Mouse (Mus musculus) intestine, embryonic 14.5 days (tissue): ENCODE data around the gene Pin1rt1. TPM values are rescaled to one million over a fixed set of nuclear protein-coding genes. Genes with fewer than 3 reads are reported as not detected.
A peak's percentile ranks its signal among the peaks of the same experiment; 100 is the strongest.

Experiments used
- ATAC-seq: fragments of 200-750 bp; cut with Nextera tagmentation; replicated peaks from 2 replicates; pipeline ENCODE4 v1.8.0; 2017; ENCODE audit warnings: low read depth, moderate number of reproducible peaks, moderate TSS enrichment, moderate library complexity; ENCODE audit not compliant: low FRiP score, low TSS enrichment
- DNase-seq: peaks from one replicate; pipeline ENCODE4 v3.0.0-alpha.2; 2018; ENCODE audit warnings: low spot score
- H3K27ac ChIP-seq: fragments of 300-500 bp; sonication (generic); 2 replicates; pipeline ENCODE4 v1.5.1; 2014; ENCODE audit warnings: low read depth, mild to moderate bottlenecking, control low read depth
- H3K27me3 ChIP-seq: fragments of 300-500 bp; sonication (generic); replicated peaks from 2 replicates; pipeline ENCODE4 v1.6.1; 2014; ENCODE audit warnings: low read length, control low read depth; ENCODE audit not compliant: control insufficient read depth, insufficient read depth
- H3K36me3 ChIP-seq: fragments of 300-500 bp; sonication (generic); 2 replicates; pipeline ENCODE4 v1.6.1; 2014; ENCODE audit warnings: low read length, control low read depth; ENCODE audit not compliant: control insufficient read depth, insufficient read depth
- H3K4me1 ChIP-seq: fragments of 300-500 bp; sonication (generic); replicated peaks from 2 replicates; pipeline ENCODE4 v1.6.1; 2014; ENCODE audit warnings: low read length, control low read depth, mixed read lengths; ENCODE audit not compliant: control insufficient read depth, insufficient read depth
- H3K4me2 ChIP-seq: fragments of 300-500 bp; sonication (generic); 2 replicates; pipeline ENCODE4 v1.6.1; 2014; ENCODE audit warnings: low read length
- H3K4me3 ChIP-seq: fragments of 300-500 bp; sonication (generic); 2 replicates; pipeline ENCODE4 v1.5.1; 2014; ENCODE audit warnings: low read depth, low read length, control low read depth, mixed read lengths
- H3K9ac ChIP-seq: fragments of 300-500 bp; sonication (generic); 2 replicates; pipeline ENCODE4 v1.6.1; 2014; ENCODE audit warnings: mild to moderate bottlenecking, low read length
- H3K9me3 ChIP-seq: fragments of 300-500 bp; sonication (generic); 2 replicates; pipeline ENCODE4 v1.6.1; 2016; ENCODE audit warnings: low read length, control low read depth; ENCODE audit not compliant: control insufficient read depth
- WGBS: fragments of 180-500 bp; shearing (Covaris S2); extraction: QIAGEN DNeasy Blood & Tissue Kit; methylation state at CpG from one replicate; pipeline ENCODE4 v1.1.7; 2014; 5-methylcytosine and 5-hydroxymethylcytosine counted together
- polyA plus RNA-seq: library from polyadenylated mRNA; unstranded; fragments of >200 nt; fragmentation: Nextera tagmentation; extraction: Ambion mirVana; gene quantifications from 2 replicates; pipeline ENCODE4 v1.2.1, GENCODE M21; 2014

The Pin1rt1 gene
- polyA plus RNA-seq, result 0.15 and 0.20 TPM in 2 replicates

DNA sequence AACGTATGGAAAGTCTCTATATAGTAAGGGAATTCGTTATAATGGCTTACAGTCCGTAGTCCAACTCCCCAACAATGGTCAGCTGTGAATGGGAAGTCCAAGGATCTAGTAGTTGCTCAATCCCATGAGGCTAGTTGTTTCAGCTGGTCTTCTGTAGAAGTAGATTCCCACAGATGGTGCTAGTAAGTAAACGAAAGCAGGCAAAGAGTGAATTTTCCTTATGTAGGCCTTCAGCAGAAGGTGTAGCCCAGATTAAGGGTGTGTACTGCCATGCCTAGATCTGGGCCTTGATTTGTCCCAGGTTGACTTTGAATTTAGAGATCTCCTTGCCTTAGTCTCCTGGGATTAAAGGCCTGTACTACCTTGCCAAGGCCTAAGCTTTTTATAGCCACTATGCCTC lies at the start of gene Pin1rt1:
TSS of gene Pin1rt1 (minus strand) at position 101 of the 400 bp plus-strand sequence.
- Histone ChIP-seq H3K9me3 (no peaks in the 10 kb centered on the region), H3K4me2 (no peak within 1 kb of the TSS), H3K4me1 (peaks cover 1% of the 10 kb centered on the region; the same call in 1 of the 2 replicates), H3K27me3 (no peaks in the 10 kb centered on the region), H3K27ac (no peak within 1 kb of the TSS), H3K36me3 (no peaks in the 10 kb centered on the region), H3K4me3 (no peak within 1 kb of the TSS), H3K9ac (no peak within 1 kb of the TSS)
- ATAC-seq (no peak), DNase-seq (no peak)
- WGBS, result 86% methylated on average over 4 of the region's 4 CpGs

DNA sequence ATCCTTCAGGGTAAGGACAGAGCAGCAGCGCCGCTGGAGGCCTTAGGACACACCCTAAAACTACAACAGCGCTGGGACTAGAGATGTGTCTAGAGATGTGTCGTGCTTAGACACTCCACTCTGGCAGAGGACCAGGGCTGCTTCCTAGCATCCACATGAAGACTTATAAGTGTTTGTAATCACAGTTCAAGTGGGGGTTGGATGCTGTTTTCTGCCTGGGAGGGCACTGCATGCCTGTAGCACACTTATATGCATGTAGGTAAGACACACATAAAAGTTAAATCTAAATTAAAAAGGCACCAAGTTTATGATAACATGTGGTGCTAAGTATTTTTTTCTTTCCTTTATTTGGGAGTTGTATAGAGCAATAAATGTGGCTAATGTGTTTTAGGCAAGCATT lies 47.8 kb upstream of the Pin1rt1 start:
- DNase-seq (no peak), ATAC-seq (no peak)
- Histone ChIP-seq H3K9me3 (no peaks in the 10 kb centered on the region), H3K4me2 (no peak overlapping the region), H3K4me3 (no peak overlapping the region), H3K9ac (no peak overlapping the region), H3K36me3 (peaks cover 46% of the 10 kb centered on the region), H3K27ac (no peak overlapping the region), H3K27me3 (no peaks in the 10 kb centered on the region), H3K4me1 (no peaks in the 10 kb centered on the region)
- WGBS, result 88% methylated on average over 4 of the region's 4 CpGs

DNA sequence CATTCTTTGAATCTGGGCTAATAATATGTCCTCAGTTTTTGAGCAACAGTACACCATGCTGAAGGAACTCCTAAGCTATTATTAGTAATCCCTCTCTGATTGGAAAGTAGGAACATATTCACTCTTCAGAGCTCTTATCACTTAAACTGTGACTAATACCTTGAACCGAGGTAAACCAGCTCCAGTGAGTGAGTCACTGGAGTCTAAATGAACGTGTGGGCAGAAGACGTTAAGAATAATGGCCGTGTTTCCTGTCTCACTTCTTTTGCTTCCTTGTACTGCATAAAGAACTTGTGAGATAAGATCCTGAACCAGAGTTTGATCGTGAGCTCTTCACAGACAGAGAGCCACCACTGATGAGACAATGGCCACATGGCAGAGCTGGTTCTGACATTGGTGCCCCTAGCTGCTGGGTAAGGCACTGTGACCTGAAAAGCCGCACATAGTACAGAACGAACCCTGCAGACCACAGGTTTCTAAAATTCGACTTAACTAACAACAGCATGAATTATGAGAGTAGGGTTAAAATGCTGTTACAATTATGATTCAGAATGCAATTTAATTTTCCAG lies 47.0 kb upstream of the Pin1rt1 start:
- ATAC-seq (no peak; the same call in 1 of the 2 replicates), DNase-seq (no peak)
- Histone ChIP-seq H3K4me1 (no peaks in the 10 kb centered on the region), H3K27ac (no peak overlapping the region), H3K4me3 (no peak overlapping the region), H3K9me3 (no peaks in the 10 kb centered on the region), H3K36me3 (peaks cover 42% of the 10 kb centered on the region), H3K4me2 (no peak overlapping the region), H3K27me3 (no peaks in the 10 kb centered on the region), H3K9ac (no peak overlapping the region)
- WGBS, result 75% methylated on average over 8 of the region's 8 CpGs

DNA sequence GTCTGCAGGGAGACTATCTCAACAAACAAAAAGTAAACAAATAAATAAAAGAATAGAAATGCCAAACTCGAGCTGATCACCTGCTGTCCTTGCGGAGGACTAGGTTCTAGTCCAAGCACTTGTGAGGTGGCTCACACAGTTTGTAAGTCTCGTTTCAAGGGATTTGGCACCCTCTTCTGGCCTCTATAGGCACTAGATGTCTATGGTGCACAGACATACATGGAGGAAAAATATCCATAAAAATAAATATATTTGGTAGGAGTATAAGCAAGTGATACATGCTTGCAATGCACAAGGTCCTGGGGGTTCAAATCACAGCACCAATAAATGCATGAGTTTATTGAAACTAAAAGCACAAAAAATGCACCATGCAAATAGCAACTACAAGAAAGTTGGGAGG lies 34.4 kb upstream of the Pin1rt1 start:
- 0 out of 2 replicates have a peak, but pooled peaks cover 4% of the 10 kb centered on the region for H3K36me3 ChIP-seq
- ATAC-seq (no peak; the same call in 1 of the 2 replicates), DNase-seq (no peak)
- H3K9me3 ChIP-seq, result no peaks in the 10 kb centered on the region
- 57% methylated on average over 3 of the region's 3 CpGs for WGBS
- no peaks in the 10 kb centered on the region for H3K27me3 ChIP-seq
- no peak overlapping the region for H3K4me2 ChIP-seq
- no peak overlapping the region for H3K9ac ChIP-seq
- no peak overlapping the region for H3K27ac ChIP-seq
- H3K4me1 ChIP-seq, result no peaks in the 10 kb centered on the region
- H3K4me3 ChIP-seq, result no peak overlapping the region

DNA sequence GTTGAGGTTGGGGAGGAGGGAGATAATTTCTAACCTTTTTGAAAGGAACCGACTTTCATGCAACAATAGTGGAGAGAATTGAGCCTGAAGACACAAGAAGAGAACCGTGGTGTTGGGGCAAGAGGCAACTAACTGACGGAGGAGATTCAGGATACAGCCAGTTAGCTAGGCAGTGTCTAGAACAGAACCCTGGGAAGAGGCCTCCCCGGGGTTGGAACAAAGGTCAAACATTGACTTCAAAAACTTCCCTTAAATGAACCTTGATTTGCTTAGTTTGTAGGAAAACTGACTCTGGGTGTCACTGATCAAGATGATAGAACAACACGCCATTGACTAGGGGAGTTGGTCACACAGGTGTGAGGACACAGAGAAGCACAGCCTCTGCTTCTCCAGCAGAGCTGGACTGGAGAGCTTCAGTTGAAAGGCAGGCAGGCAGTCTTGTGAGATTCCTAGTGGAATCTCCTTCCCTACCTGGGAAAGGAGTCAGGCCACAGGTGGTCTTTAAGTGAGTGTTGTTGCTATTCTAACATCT lies 32.5 kb upstream of the Pin1rt1 start:
- ATAC-seq (no peak), DNase-seq (no peak)
- no peak overlapping the region for H3K4me3 ChIP-seq
- H3K36me3 ChIP-seq, result 0 out of 2 replicates have a peak, but pooled peaks cover 4% of the 10 kb centered on the region
- H3K27me3 ChIP-seq, result no peaks in the 10 kb centered on the region
- H3K9me3 ChIP-seq, result no peaks in the 10 kb centered on the region
- WGBS, result 68% methylated on average over 5 of the region's 5 CpGs
- H3K4me2 ChIP-seq, result no peak overlapping the region
- H3K4me1 ChIP-seq, result no peaks in the 10 kb centered on the region
- H3K9ac ChIP-seq, result no peak overlapping the region
- H3K27ac ChIP-seq, result no peak overlapping the region

DNA sequence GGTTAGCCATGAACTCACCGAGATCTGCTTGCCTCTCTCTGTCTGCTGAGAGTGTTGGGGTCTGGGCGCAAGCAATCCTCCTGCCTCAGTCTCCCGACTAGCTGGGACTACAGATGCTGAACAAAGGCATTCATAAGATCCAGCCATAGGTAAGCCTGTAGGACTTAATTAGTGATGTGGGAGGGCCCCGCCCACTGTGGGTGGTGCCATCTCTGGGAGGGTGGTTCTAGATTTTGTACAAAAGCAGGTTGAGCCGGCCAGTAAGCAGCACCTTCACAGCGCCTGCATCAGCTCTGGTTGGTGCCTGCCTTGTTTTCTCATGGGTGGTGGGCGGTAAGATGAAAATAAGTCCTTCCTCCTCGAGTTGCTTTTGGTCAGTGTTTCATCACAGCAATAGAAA lies 30.1 kb upstream of the Pin1rt1 start:
- WGBS, result 59% methylated on average over 8 of the region's 8 CpGs
- Histone ChIP-seq H3K4me1 (0 out of 2 replicates have a peak, but pooled peaks cover 4% of the 10 kb centered on the region), H3K9me3 (no peaks in the 10 kb centered on the region), H3K27ac (no peak overlapping the region), H3K4me3 (no peak overlapping the region), H3K36me3 (no peaks in the 10 kb centered on the region), H3K9ac (no peak overlapping the region), H3K27me3 (no peaks in the 10 kb centered on the region), H3K4me2 (no peak overlapping the region)
- no peak for DNase-seq
- ATAC-seq, result no peak

DNA sequence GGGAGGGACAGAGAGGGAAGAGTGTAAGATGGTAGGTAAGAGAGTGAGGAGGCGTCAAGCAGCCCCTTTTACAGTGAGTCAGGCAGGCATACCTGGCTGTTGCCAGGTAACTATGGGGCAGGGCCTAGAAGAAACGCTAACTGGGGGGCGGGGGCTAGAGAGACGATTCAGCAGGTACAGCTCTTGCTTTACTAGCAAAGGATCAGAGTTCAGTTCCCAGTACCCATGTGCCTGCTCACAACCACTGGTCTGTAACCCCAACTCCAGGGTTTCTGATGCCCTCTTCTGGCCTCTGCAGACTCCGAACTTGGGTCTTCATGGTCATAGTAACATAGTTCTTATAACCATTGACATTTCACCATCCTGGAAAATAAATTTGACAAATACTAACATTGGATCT lies 27.8 kb upstream of the Pin1rt1 start:
- peaks cover 16% of the 10 kb centered on the region; the same call in 1 of the 2 replicates for H3K4me1 ChIP-seq
- H3K27me3 ChIP-seq, result no peaks in the 10 kb centered on the region
- H3K4me3 ChIP-seq, result no peak overlapping the region
- DNase-seq, result no peak
- H3K36me3 ChIP-seq, result no peaks in the 10 kb centered on the region
- no peaks in the 10 kb centered on the region for H3K9me3 ChIP-seq
- H3K27ac ChIP-seq, result no peak overlapping the region
- no peak for ATAC-seq
- H3K4me2 ChIP-seq, result no peak overlapping the region
- WGBS, result 56% methylated on average over 5 of the region's 5 CpGs
- H3K9ac ChIP-seq, result no peak overlapping the region

DNA sequence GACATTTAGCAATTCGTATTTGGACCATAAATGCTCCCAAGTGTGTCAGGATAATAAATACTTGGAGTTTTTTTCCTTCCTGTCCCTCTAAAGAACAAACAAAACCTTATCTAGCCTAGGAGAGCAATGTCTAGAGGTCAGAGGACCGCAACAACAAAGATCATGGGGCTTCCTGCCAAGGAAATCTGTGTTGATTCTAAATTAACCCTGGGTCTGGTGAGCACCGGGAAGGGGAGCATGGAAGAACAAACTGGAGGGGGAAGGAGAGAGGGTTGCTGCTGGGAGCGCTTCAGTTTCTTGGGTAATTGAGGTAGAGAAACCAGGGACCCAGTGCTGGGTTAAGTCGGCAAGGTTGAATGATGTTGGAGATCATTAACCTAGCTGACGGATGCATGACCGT lies 27.0 kb upstream of the Pin1rt1 start:
- Histone ChIP-seq H3K4me2 (peak overlapping the region; percentile 70), H3K9ac (peak overlapping the region; percentile 77; the same call in 1 of the 2 replicates), H3K36me3 (no peaks in the 10 kb centered on the region), H3K27ac (peak overlapping the region; percentile 29; the same call in 1 of the 2 replicates), H3K27me3 (no peaks in the 10 kb centered on the region), H3K4me1 (peaks cover 16% of the 10 kb centered on the region; the same call in 1 of the 2 replicates), H3K4me3 (peak overlapping the region; percentile 61), H3K9me3 (no peaks in the 10 kb centered on the region)
- ATAC-seq, result no peak; the same call in 1 of the 2 replicates
- 9% methylated on average over 7 of the region's 7 CpGs for WGBS
- no peak for DNase-seq

DNA sequence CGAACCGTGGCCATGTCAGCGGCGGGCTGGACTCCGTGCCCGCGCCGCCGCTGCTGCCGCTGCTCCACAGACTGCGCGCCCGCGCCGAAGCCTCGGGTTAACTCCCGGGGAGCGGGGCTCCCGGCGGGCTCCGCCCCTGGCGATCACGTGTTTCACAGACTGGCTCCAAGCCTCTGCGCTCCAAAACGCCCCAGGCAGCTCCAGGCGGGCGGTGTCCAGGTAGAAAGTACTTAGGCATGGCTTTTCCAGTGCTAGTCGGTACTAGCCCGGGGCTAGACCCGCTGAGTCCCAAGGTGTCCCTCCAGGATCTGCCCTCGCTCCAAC lies 26.5 kb upstream of the Pin1rt1 start, which contains the start of gene Depdc7:
TSS of gene Depdc7 (minus strand) at position 138 of the 324 bp plus-strand sequence.
- peaks cover 16% of the 10 kb centered on the region; the same call in 1 of the 2 replicates for H3K4me1 ChIP-seq
- H3K27me3 ChIP-seq, result no peaks in the 10 kb centered on the region
- peak within 1 kb of the TSS; percentile 77 for H3K9ac ChIP-seq
- H3K9me3 ChIP-seq, result no peaks in the 10 kb centered on the region
- WGBS, result 0% methylated on average over 25 of the region's 31 CpGs
- ATAC-seq (peak; percentile 92), DNase-seq (peak; percentile 92)
- peak within 1 kb of the TSS; percentile 61 for H3K4me3 ChIP-seq
- peak within 1 kb of the TSS; percentile 70 for H3K4me2 ChIP-seq
- H3K27ac ChIP-seq, result peak within 1 kb of the TSS; percentile 29; the same call in 1 of the 2 replicates
- no peaks in the 10 kb centered on the region for H3K36me3 ChIP-seq
